Mouse (Mus musculus): ENCODE data around the gene Gli1. TPM values are rescaled to one million over a fixed set of nuclear protein-coding genes. Genes with fewer than 3 reads are reported as not detected.
"Not testable (repeated sequence)": the region's sequence is repeated elsewhere in the genome, so short reads cannot be mapped to it uniquely, and the experiment has no call there.

Gli1 gene
- polyA plus RNA-seq, 1 experiment from 2014 or later = 0.04 TPM

- H3K4me2 ChIP-seq (ENCODE audit: low read depth, low read length) = peak overlapping the region; percentile 94
- DNase-seq (peak; percentile 86), ATAC-seq (peak; percentile 52)
- H3K36me3 ChIP-seq (replicated peaks; ENCODE audit: insufficient read depth, low read length) = peaks cover 23% of the 10 kb centered on the region
- TF ChIP-seq EP300 (IDR thresholded peaks at IDR 0.05; ENCODE audit: low read depth) = no peak
- peak; percentile 97 for TF ChIP-seq CTCF (IDR thresholded peaks at IDR 0.05; ENCODE audit: low read depth)
- peak overlapping the region; percentile 87 for H3K4me3 ChIP-seq (ENCODE audit: low read depth, low read length)
- WGBS (ENCODE audit: insufficient replicate concordance) = 5% methylated on average over 4 of the region's 4 CpGs
- no peaks in the 10 kb centered on the region for H3K9me3 ChIP-seq (ENCODE audit: low read length)
- H3K9ac ChIP-seq (replicated peaks) = peak overlapping the region; percentile 90
- no peaks in the 10 kb centered on the region for H3K27me3 ChIP-seq (ENCODE audit: insufficient read depth, low read length)
- peaks cover 19% of the 10 kb centered on the region for H3K4me1 ChIP-seq (ENCODE audit: insufficient read depth)
- H3K27ac ChIP-seq (ENCODE audit: low read depth) = peak overlapping the region; percentile 90
Observed at GRCm38 (mm10) chr10:127312356-127312676, 29.5 kb downstream of the Gli1 start.

DNA sequence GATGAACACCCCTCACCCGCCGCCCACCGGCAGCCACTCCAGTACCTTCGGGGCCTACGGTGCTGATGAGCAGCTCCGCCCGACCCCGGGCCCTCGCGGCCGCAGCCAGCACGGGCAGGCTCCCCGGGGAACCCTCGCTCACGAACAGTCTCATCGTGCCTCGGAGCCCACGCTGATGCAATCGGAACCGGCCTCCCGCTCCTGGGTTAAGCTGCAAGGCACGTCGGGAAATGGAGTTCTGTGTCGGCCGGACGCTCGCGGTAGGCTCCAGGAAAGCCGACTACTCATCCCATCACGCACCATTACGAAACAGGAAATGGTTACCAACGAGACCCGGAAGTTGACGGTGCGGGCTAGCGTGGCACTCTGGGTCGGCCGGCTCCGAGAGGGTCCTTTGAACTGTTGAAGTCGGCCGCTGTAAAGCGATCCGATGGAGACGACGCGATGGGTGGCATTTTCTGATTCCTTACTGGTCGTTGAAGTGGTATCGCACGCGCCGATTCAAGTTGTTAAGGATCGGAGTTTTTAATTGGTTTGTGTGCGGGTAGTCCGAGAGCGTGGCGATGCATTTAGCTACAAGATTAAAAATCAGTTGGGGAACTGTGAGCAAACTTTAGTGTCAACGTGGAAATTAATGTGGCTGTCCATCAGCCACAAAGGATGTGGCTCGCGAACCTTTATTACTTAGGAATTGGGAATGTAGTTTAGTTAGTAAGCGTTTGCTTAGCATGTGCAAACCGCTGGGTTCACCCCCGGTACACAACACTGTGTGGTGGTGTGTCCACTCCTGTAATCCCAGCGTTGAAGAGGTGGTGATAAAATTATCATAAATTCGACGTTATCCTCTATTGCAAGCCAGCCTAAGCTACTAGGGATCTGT, 30.1 kb downstream of the Gli1 start, which contains the start of gene Mars:
TSS of gene Mars (minus strand) at position 311 of the 880 bp plus-strand sequence.
- H3K36me3 ChIP-seq (replicated peaks; ENCODE audit: insufficient read depth, low read length) = peaks cover 29% of the 10 kb centered on the region
- H3K4me3 ChIP-seq (ENCODE audit: low read depth, low read length) = peak within 1 kb of the TSS; percentile 87
- H3K27ac ChIP-seq (ENCODE audit: low read depth) = peak within 1 kb of the TSS; percentile 90
- peaks cover 19% of the 10 kb centered on the region for H3K4me1 ChIP-seq (ENCODE audit: insufficient read depth)
- no peaks in the 10 kb centered on the region for H3K27me3 ChIP-seq (ENCODE audit: insufficient read depth, low read length)
- H3K9me3 ChIP-seq (ENCODE audit: low read length) = no peaks in the 10 kb centered on the region
- ATAC-seq (peak; percentile 95), DNase-seq (peak; percentile 92)
- under 1% methylated on average over 65 of the region's 65 CpGs for WGBS (ENCODE audit: insufficient replicate concordance)
- peak within 1 kb of the TSS; percentile 90 for H3K9ac ChIP-seq (replicated peaks)
- peak within 1 kb of the TSS; percentile 94 for H3K4me2 ChIP-seq (ENCODE audit: low read depth, low read length)
- TF ChIP-seq CTCF (IDR thresholded peaks at IDR 0.05; ENCODE audit: low read depth) (no peak), EP300 (IDR thresholded peaks at IDR 0.05; ENCODE audit: low read depth) (peak; percentile 78)

DNA sequence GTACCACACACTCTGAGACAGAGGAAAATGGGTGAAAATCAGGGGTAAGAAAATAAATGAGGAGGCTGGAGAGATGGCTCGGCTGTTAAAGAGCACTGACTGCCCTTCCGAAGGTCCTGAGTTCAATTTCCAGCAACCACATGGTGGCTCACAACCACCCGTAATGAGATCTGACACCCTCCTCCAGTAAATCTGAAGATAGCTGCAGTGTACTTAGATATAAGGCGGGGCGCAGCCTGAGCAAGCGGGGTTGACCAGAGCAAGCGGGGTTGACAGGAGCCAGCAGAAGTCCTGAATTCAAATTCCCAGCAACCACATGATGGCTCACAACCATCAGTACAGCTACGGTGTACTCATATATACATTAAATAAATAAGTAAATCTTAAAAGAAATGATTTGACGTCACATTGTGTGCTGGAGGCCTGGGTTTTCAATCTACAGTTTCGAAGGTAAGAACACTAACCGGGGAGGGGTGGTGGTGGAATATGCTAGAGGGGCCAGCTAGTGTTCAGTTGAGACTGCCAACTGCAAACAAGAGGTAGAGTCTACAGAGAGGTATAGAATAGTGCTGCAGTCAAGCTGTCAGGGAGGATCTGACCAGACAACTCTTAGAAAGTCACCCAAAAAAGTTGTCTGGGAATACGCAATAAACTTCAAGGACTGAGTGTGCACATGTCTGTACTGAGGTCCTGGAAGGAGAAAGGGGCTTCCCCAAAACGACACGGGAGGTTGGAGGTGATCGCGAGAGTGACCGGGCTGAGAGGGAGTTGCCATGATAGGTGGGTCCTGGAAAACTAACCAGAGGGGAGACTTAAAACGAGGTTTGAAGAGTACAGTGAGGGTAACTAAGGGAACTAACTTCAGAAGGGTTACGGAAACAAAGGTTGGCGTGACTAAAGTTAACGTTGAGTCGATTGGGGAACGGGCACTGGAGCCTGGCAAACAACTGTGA, 31.0 kb downstream of the Gli1 start:
- no peak for TF ChIP-seq CTCF (IDR thresholded peaks at IDR 0.05; ENCODE audit: low read depth)
- peak; percentile 75 for ATAC-seq
- H3K27ac ChIP-seq (ENCODE audit: low read depth) = peak overlapping the region; percentile 90
- H3K27me3 ChIP-seq (ENCODE audit: insufficient read depth, low read length) = no peaks in the 10 kb centered on the region
- 25% methylated on average over 23 of the region's 23 CpGs for WGBS (ENCODE audit: insufficient replicate concordance)
- DNase-seq = peak; percentile 70
- peak overlapping the region; percentile 87 for H3K4me3 ChIP-seq (ENCODE audit: low read depth, low read length)
- peak overlapping the region; percentile 90 for H3K9ac ChIP-seq (replicated peaks)
- H3K36me3 ChIP-seq (replicated peaks; ENCODE audit: insufficient read depth, low read length) = peaks cover 38% of the 10 kb centered on the region
- H3K4me2 ChIP-seq (ENCODE audit: low read depth, low read length) = peak overlapping the region; percentile 94
- H3K9me3 ChIP-seq (ENCODE audit: low read length) = no peaks in the 10 kb centered on the region
- peaks cover 19% of the 10 kb centered on the region for H3K4me1 ChIP-seq (ENCODE audit: insufficient read depth)

- DNase-seq; ATAC-seq; H3K9me3 ChIP-seq (ENCODE audit: low read length); H3K4me3 ChIP-seq (ENCODE audit: low read depth, low read length); H3K4me2 ChIP-seq (ENCODE audit: low read depth, low read length); H3K27me3 ChIP-seq (ENCODE audit: insufficient read depth, low read length); H3K9ac ChIP-seq (replicated peaks); H3K27ac ChIP-seq (ENCODE audit: low read depth): not testable (repeated sequence)
- peaks cover 19% of the 10 kb centered on the region for H3K4me1 ChIP-seq (ENCODE audit: insufficient read depth)
- WGBS (ENCODE audit: insufficient replicate concordance) = 79% methylated on average over 3 of the region's 3 CpGs
- H3K36me3 ChIP-seq (replicated peaks; ENCODE audit: insufficient read depth, low read length) = peaks cover 55% of the 10 kb centered on the region
Observed at GRCm38 (mm10) chr10:127309167-127309566, 32.6 kb downstream of the Gli1 start.

GRCm38 (mm10) chr10:127303136-127303535, 38.6 kb downstream of the Gli1 start:
- no peaks in the 10 kb centered on the region for H3K27me3 ChIP-seq (ENCODE audit: insufficient read depth, low read length)
- DNase-seq (no peak), ATAC-seq (no peak)
- peaks cover 93% of the 10 kb centered on the region for H3K36me3 ChIP-seq (replicated peaks; ENCODE audit: insufficient read depth, low read length)
- H3K4me2 ChIP-seq (ENCODE audit: low read depth, low read length) = no peak overlapping the region
- no peaks in the 10 kb centered on the region for H3K4me1 ChIP-seq (ENCODE audit: insufficient read depth)
- TF ChIP-seq EP300 (IDR thresholded peaks at IDR 0.05; ENCODE audit: low read depth) = no peak
- TF ChIP-seq CTCF (IDR thresholded peaks at IDR 0.05; ENCODE audit: low read depth) = no peak
- no peak overlapping the region for H3K4me3 ChIP-seq (ENCODE audit: low read depth, low read length)
- no peak overlapping the region for H3K27ac ChIP-seq (ENCODE audit: low read depth)
- no peaks in the 10 kb centered on the region for H3K9me3 ChIP-seq (ENCODE audit: low read length)
- H3K9ac ChIP-seq (replicated peaks) = no peak overlapping the region
- 90% methylated on average over 11 of the region's 11 CpGs for WGBS (ENCODE audit: insufficient replicate concordance)

- 92% methylated on average over 6 of the region's 6 CpGs for WGBS (ENCODE audit: insufficient replicate concordance)
- H3K9me3 ChIP-seq (ENCODE audit: low read length) = no peaks in the 10 kb centered on the region
- no peak overlapping the region for H3K4me3 ChIP-seq (ENCODE audit: low read depth, low read length)
- ATAC-seq (no peak), DNase-seq (no peak)
- TF ChIP-seq EP300 (IDR thresholded peaks at IDR 0.05; ENCODE audit: low read depth) = no peak
- TF ChIP-seq CTCF (IDR thresholded peaks at IDR 0.05; ENCODE audit: low read depth) = no peak
- H3K9ac ChIP-seq (replicated peaks) = no peak overlapping the region
- H3K36me3 ChIP-seq (replicated peaks; ENCODE audit: insufficient read depth, low read length) = peaks cover 93% of the 10 kb centered on the region
- H3K4me2 ChIP-seq (ENCODE audit: low read depth, low read length) = no peak overlapping the region
- H3K27ac ChIP-seq (ENCODE audit: low read depth) = no peak overlapping the region
- no peaks in the 10 kb centered on the region for H3K4me1 ChIP-seq (ENCODE audit: insufficient read depth)
- no peaks in the 10 kb centered on the region for H3K27me3 ChIP-seq (ENCODE audit: insufficient read depth, low read length)
Observed at GRCm38 (mm10) chr10:127300361-127300760, 41.4 kb downstream of the Gli1 start.

Data from liver, postnatal 0 days (tissue).